Mouse (Mus musculus) liver, embryonic 14.5 days (tissue): Measurements from ENCODE around the gene Kcnk2. TPM values are rescaled to one million over a fixed set of nuclear protein-coding genes. Genes with fewer than 3 reads are reported as not detected.

ENCODE experiments used
- ATAC-seq: fragments of 200-750 bp; cut with Nextera tagmentation; 2 replicates; pipeline ENCODE4 v1.8.0; 2017; ENCODE audit warnings: moderate number of reproducible peaks, mild to moderate bottlenecking, moderate library complexity; ENCODE audit not compliant: insufficient read depth
- DNase-seq, 3 experiments: peaks; one replicate each; pipeline ENCODE4 v3.0.0-alpha.2; 2012 to 2013; ENCODE audit warnings: low read depth in 3 of 3, low spot score in 3 of 3
- H3K27ac ChIP-seq: fragments of 300-500 bp; sonication (generic); 2 replicates; pipeline ENCODE4 v1.5.1; 2014; ENCODE audit warnings: moderate library complexity, mild to moderate bottlenecking, control low read depth, inconsistent platforms
- H3K27me3 ChIP-seq: fragments of 300-500 bp; sonication (generic); 2 replicates; pipeline ENCODE4 v1.6.1; 2014; ENCODE audit warnings: mild to moderate bottlenecking, low read length, moderate library complexity; ENCODE audit not compliant: control insufficient read depth, insufficient read depth
- H3K36me3 ChIP-seq: fragments of 300-500 bp; sonication (generic); replicated peaks from 2 replicates; pipeline ENCODE4 v1.6.1; 2014; ENCODE audit warnings: low read depth; ENCODE audit not compliant: control insufficient read depth, insufficient read depth
- H3K4me1 ChIP-seq, 2 experiments: fragments of 200-500 bp in 1 of 2; fragments of 300-500 bp in 1 of 2; sonication (generic) in 1 of 2; replicated peaks; 2 replicates each; pipeline ENCODE4 v1.6.1; 2012 to 2014; ENCODE audit warnings: antibody characterized with exemption in 1 of 2, inconsistent platforms in 1 of 2, low read length in 1 of 2; ENCODE audit not compliant: control insufficient read depth in 2 of 2, insufficient read depth in 2 of 2
- H3K4me2 ChIP-seq: fragments of 300-500 bp; sonication (generic); 2 replicates; pipeline ENCODE4 v1.6.1; 2014; ENCODE audit warnings: low read depth, mild to moderate bottlenecking, control low read depth, moderate library complexity
- H3K4me3 ChIP-seq, 2 experiments: fragments of 200-500 bp in 1 of 2; fragments of 300-500 bp in 1 of 2; sonication (generic) in 1 of 2; 2 replicates each; pipeline ENCODE4 v1.5.1; 2012 to 2014; ENCODE audit warnings: low read depth in 2 of 2, low read length in 2 of 2, mild to moderate bottlenecking in 2 of 2, control low read depth in 1 of 2, inconsistent platforms in 1 of 2, moderate library complexity in 1 of 2; ENCODE audit not compliant: insufficient read depth in 1 of 2
- H3K9ac ChIP-seq: fragments of 300-500 bp; sonication (generic); replicated peaks from 2 replicates; pipeline ENCODE4 v1.6.1; 2014; ENCODE audit warnings: mild to moderate bottlenecking, control low read depth, moderate library complexity
- H3K9me3 ChIP-seq: fragments of 300-500 bp; sonication (generic); 2 replicates; pipeline ENCODE4 v1.6.1; 2016; ENCODE audit warnings: low read length, mixed read lengths; ENCODE audit not compliant: control insufficient read depth
- CTCF ChIP-seq: IDR thresholded peaks from 2 replicates; pipeline ENCODE4 v1.5.1; 2016; ENCODE audit warnings: antibody characterized with exemption, low read depth, control low read depth
- EP300 ChIP-seq: IDR thresholded peaks from 2 replicates; pipeline ENCODE4 v1.6.1; 2016; ENCODE audit warnings: antibody characterized with exemption, low read depth
- WGBS: fragments of 180-500 bp; shearing (Covaris S2); extraction: QIAGEN DNeasy Blood & Tissue Kit; methylation state at CpG from one replicate; pipeline ENCODE4 v1.1.7; 2014; ENCODE audit not compliant: insufficient replicate concordance; 5-methylcytosine and 5-hydroxymethylcytosine counted together
- microRNA-seq: library from miRNA; unstranded; fragments of <30 nt; microRNA quantifications from one replicate; pipeline ENCODE4, GENCODE M21; 2016
- polyA plus RNA-seq, 2 experiments: library from polyadenylated mRNA; depleted of rRNA in 1 of 2; stranded (reverse) in 1 of 2; unstranded in 1 of 2; fragments of >200 nt; fragmentation: Nextera tagmentation in 1 of 2; extraction: Ambion mirVana in 1 of 2; gene quantifications; 2 replicates each; pipeline versions ENCODE4 v1.2.1 to v1.2.3; 2012 to 2014

The Kcnk2 gene
- polyA plus RNA-seq, 2 experiments = 0.02 to 0.06 TPM

DNA sequence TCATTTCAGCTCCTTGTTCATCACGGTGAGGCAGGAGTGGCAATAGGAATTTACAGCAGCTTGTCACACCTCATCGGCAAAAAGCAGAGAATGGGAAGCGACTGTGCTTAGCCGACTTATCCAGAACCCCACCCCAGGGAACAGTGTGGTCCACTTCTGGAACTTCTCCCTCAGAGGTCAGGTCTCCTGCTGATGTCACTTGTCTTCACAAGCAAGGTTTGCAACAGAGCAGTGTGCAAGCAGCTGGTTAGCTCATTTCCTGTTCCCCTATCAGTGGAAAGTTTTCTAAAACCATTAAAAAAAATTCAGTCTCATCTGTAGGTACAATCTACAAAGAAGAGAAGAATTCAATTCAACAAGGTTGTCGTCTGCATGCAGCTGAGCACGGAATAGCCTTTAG is 236.9 kb downstream of the Kcnk2 start:
- ATAC-seq = no peak
- Histone ChIP-seq H3K9me3 (no peaks in the 10 kb centered on the region), H3K27ac (no peak overlapping the region), H3K9ac (no peak overlapping the region), H3K4me3 (no peak overlapping the region), H3K36me3 (no peaks in the 10 kb centered on the region), H3K27me3 (no peaks in the 10 kb centered on the region), H3K4me1 (no peaks in the 10 kb centered on the region; a peak in 1 of 4 replicates), H3K4me2 (no peak overlapping the region)
- no peak for DNase-seq
- WGBS = 53% methylated on average over 6 of the region's 6 CpGs
- no peak for TF ChIP-seq CTCF
- TF ChIP-seq EP300 = no peak

DNA sequence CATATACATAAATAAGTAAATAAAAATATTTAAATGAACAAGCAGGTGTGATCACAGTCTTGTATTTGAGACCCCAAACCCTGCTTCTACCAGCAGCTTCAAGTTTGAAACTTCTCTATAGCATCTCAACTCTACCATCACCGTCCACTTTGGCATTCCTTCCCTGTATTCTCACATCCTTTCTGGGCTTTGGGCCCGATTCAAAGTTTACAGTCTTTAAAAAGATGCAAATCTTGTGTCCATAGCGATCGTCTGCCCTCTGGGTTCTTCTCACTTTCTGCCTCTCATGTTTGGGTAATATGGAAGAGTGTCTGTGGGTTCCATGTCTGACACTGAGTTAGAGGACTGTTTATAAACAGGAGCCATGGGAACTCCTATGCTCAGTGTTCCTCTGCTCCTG is 237.4 kb downstream of the Kcnk2 start:
- no peak overlapping the region for H3K27ac ChIP-seq
- no peaks in the 10 kb centered on the region for H3K9me3 ChIP-seq
- 62% methylated on average over 4 of the region's 4 CpGs for WGBS
- no peak overlapping the region for H3K4me3 ChIP-seq
- TF ChIP-seq EP300 = no peak
- no peak for TF ChIP-seq CTCF
- H3K4me2 ChIP-seq = no peak overlapping the region
- no peaks in the 10 kb centered on the region for H3K27me3 ChIP-seq
- ATAC-seq = no peak
- no peaks in the 10 kb centered on the region; a peak in 1 of 4 replicates for H3K4me1 ChIP-seq
- no peaks in the 10 kb centered on the region for H3K36me3 ChIP-seq
- no peak for DNase-seq
- no peak overlapping the region for H3K9ac ChIP-seq

DNA sequence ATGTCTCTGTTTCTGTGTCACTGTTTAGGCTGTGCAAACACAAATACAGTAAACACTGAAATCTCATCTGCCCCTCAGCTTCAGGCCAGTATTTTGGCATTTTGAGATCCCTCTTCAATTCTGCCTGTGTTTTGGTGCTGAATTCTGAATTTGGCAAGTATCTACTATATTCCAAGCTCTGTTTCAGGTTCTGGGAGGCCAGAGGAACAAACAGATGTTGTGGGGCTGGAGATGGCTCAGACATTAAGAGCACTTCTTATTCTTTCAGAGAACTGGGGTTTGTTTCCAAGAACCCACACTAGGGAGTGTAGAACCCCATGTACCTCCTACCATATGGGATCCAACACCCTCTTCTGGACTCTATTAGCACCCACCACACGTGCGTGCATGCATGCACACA is 237.8 kb downstream of the Kcnk2 start:
- no peaks in the 10 kb centered on the region for H3K27me3 ChIP-seq
- H3K4me3 ChIP-seq = no peak overlapping the region
- H3K4me1 ChIP-seq = no peaks in the 10 kb centered on the region; a peak in 1 of 4 replicates
- ATAC-seq = no peak
- no peaks in the 10 kb centered on the region for H3K9me3 ChIP-seq
- no peak overlapping the region for H3K27ac ChIP-seq
- no peak overlapping the region for H3K4me2 ChIP-seq
- H3K9ac ChIP-seq = no peak overlapping the region
- H3K36me3 ChIP-seq = no peaks in the 10 kb centered on the region
- WGBS = 81% methylated on average over 2 of the region's 2 CpGs
- no peak for DNase-seq
- TF ChIP-seq EP300 = no peak
- no peak for TF ChIP-seq CTCF

Small RNA genes lying within 50 kb of the gene (microRNA-seq; reads per million reads assigned to microRNA genes)
- not detected for gene Gm24092
